Mouse (Mus musculus) lung, embryonic 14.5 days (tissue): ENCODE measurements around the gene Catsperz. TPM values are rescaled to one million over a fixed set of nuclear protein-coding genes. Genes with fewer than 3 reads are reported as not detected.

Source experiments
- ATAC-seq: fragments of 200-750 bp; cut with Nextera tagmentation; 2 replicates; pipeline ENCODE4 v1.8.0; 2017; ENCODE audit warnings: mild to moderate bottlenecking, moderate TSS enrichment, moderate library complexity; ENCODE audit not compliant: insufficient read depth
- DNase-seq: peaks from one replicate; pipeline ENCODE4 v3.0.0-alpha.2; 2015
- H3K27ac ChIP-seq: fragments of 300-500 bp; sonication (generic); 2 replicates; pipeline ENCODE4 v1.5.1; 2014; ENCODE audit warnings: low read depth, mild to moderate bottlenecking, moderate library complexity
- H3K27me3 ChIP-seq: fragments of 300-500 bp; sonication (generic); 2 replicates; pipeline ENCODE4 v1.6.1; 2014; ENCODE audit warnings: low read length, control low read depth; ENCODE audit not compliant: insufficient read depth
- H3K36me3 ChIP-seq: fragments of 300-500 bp; sonication (generic); 2 replicates; pipeline ENCODE4 v1.6.1; 2014; ENCODE audit warnings: control low read depth; ENCODE audit not compliant: insufficient read depth
- H3K4me1 ChIP-seq: fragments of 300-500 bp; sonication (generic); 2 replicates; pipeline ENCODE4 v1.6.1; 2014; ENCODE audit warnings: antibody characterized with exemption, control low read depth; ENCODE audit not compliant: insufficient read depth
- H3K4me2 ChIP-seq: fragments of 300-500 bp; sonication (generic); 2 replicates; pipeline ENCODE4 v1.6.1; 2014; ENCODE audit warnings: mild to moderate bottlenecking
- H3K4me3 ChIP-seq: fragments of 300-500 bp; sonication (generic); 2 replicates; pipeline ENCODE4 v1.5.1; 2014; ENCODE audit warnings: low read depth, low read length
- H3K9ac ChIP-seq: fragments of 300-500 bp; sonication (generic); 2 replicates; pipeline ENCODE4 v1.6.1; 2014
- H3K9me3 ChIP-seq: fragments of 300-500 bp; sonication (generic); 2 replicates; pipeline ENCODE4 v1.6.1; 2016; ENCODE audit warnings: low read depth, low read length, control low read depth
- CTCF ChIP-seq: IDR thresholded peaks from 2 replicates; pipeline ENCODE4 v1.5.1; 2016; ENCODE audit warnings: antibody characterized with exemption, low read depth
- WGBS: fragments of 180-500 bp; shearing (Covaris S2); extraction: QIAGEN DNeasy Blood & Tissue Kit; methylation state at CpG from one replicate; pipeline ENCODE4 v1.1.7; 2014; 5-methylcytosine and 5-hydroxymethylcytosine counted together
- polyA plus RNA-seq: library from polyadenylated mRNA; unstranded; fragments of >200 nt; fragmentation: Nextera tagmentation; extraction: Ambion mirVana; gene quantifications from 2 replicates; pipeline ENCODE4 v1.2.1, GENCODE M21; 2014

Gene Catsperz
- polyA plus RNA-seq, 1 experiment from 2014 or later: 2.2 TPM

DNA sequence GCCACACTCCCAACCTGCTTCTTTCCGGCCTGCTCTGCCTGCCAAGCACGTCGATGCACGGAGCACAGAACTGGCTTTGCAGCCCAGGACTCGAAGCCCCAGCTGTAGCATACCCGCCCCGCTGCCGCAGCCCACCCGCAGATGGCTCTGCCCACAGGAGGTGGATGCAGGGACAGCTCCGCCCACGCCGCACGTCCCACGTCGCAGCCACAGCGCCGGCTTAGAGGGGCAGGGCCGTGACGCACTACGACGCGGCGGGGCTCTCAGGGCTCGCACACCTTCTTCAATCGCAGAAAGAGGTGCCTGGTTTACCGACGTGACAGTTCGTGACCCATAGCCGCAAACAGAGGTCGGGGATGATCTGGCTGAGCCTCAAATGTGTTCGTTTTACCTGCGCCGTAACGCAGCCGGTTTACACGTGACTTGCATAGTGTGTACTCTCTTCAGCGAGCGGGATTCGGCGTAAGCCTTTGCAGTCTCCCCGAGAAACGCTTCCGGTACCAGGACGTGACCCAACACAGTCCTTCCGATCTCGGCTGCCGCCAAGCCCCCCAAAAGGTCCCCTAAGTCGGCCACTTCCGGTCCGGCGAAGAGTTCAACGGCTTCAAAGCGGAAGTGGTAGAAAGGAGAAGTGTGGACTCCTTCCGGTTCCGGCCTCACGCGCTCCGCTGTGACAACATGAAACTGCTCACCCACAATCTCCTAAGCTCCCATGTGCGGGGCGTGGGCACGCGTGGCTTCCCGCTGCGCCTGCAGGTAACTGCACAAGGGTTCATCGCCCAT lies 15.5 kb downstream of the Catsperz start, which contains the start of the genes Trmt112 and Prdx5:
Gene Trmt112, plus strand, starts transcription at position 192 of the 783 bp plus-strand sequence.
Gene Prdx5, minus strand, starts transcription at position 600 of the 783 bp plus-strand sequence.
- DNase-seq: peak; percentile 97
- H3K9ac ChIP-seq: peak within 1 kb of the TSS; percentile 65
- peaks cover 51% of the 10 kb centered on the region for H3K36me3 ChIP-seq
- H3K4me1 ChIP-seq: no peaks in the 10 kb centered on the region
- 0 out of 2 replicates have a peak, but pooled peaks have one; percentile 11 for TF ChIP-seq CTCF
- WGBS: under 1% methylated on average over 65 of the region's 65 CpGs
- peak within 1 kb of the TSS; percentile 86 for H3K4me2 ChIP-seq
- H3K4me3 ChIP-seq: peak within 1 kb of the TSS; percentile 70
- peak; percentile 93 for ATAC-seq
- H3K9me3 ChIP-seq: no peaks in the 10 kb centered on the region
- no peaks in the 10 kb centered on the region for H3K27me3 ChIP-seq
- peak within 1 kb of the TSS; percentile 99 for H3K27ac ChIP-seq

DNA sequence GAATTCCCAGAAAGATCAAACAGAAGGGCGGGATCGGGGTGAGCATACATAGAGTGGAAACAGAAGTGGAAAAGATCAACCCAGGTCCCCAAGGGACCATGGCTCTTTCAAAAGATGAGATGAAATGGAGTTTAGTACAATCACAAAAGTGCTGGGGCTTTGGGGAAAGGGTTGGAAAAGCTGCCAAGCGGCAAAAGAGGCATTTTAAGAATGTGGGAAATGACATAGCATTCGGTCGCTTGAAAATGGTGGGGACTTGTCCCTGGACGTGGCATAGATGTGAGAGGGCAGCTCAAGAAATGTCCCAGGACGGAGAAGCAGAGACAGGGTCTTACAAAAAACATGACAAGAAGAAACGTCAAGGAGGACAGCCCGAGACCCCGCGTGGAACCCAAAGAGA lies 16.2 kb downstream of the Catsperz start:
- 4% methylated on average over 11 of the region's 11 CpGs for WGBS
- peak; percentile 54 for DNase-seq
- peaks cover 51% of the 10 kb centered on the region for H3K36me3 ChIP-seq

DNA sequence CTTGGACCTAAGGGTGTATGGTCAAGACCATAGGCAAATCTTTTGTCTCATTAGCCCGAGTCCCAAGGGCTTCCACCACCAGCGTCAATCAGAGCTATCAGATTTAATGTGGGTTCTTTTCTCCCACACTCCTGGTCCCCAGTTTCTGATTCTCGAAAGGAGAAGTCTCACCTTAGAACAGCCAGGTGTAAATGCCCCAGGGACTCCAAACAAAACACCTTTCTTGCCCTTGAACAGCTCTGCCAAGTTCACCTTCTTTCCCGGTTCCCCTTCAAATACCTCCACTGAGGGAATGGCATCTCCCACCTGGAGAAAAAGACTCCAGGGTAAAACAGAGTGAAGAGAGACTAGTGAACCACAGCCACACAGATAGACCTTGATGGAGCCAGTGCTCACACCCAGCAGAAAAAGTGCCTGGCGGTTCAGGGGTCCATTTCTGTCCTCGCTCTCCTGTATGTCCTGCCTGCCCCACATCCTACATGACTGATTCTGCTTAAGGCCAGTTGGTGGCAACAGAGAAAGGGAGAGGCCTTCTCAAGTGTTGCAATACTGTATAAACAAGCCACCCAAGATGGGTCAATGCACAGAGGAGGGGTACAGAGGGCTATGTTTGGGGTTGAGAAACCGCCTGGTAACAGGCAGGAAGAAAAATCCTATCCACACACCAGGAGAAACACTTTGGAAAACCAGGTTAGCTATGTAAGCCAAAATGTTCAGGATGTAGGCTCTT lies 17.2 kb downstream of the Catsperz start:
- no peaks in the 10 kb centered on the region for H3K4me1 ChIP-seq
- H3K9me3 ChIP-seq: no peaks in the 10 kb centered on the region
- ATAC-seq: no peak
- 81% methylated on average over 7 of the region's 7 CpGs for whole genome bisulfite sequencing
- H3K27ac ChIP-seq: no peak overlapping the region
- H3K36me3 ChIP-seq: peaks cover 42% of the 10 kb centered on the region
- H3K4me3 ChIP-seq: peak overlapping the region; percentile 70
- 0 out of 2 replicates have a peak overlapping the region, but pooled peaks have one; percentile 2 for H3K9ac ChIP-seq
- DNase-seq: peak; percentile 27
- H3K27me3 ChIP-seq: no peaks in the 10 kb centered on the region
- TF ChIP-seq CTCF: no peak
- peak overlapping the region; percentile 86 for H3K4me2 ChIP-seq

More for the DNA sequence above, 16.2 kb downstream of the Catsperz start:
- no peaks in the 10 kb centered on the region for H3K27me3 ChIP-seq
- peak overlapping the region; percentile 70 for H3K4me3 ChIP-seq
- ATAC-seq: no peak
- peak overlapping the region; percentile 65 for H3K9ac ChIP-seq
- TF ChIP-seq CTCF: no peak
- no peaks in the 10 kb centered on the region for H3K4me1 ChIP-seq
- H3K27ac ChIP-seq: peak overlapping the region; percentile 99
- no peaks in the 10 kb centered on the region for H3K9me3 ChIP-seq
- peak overlapping the region; percentile 86 for H3K4me2 ChIP-seq

DNA sequence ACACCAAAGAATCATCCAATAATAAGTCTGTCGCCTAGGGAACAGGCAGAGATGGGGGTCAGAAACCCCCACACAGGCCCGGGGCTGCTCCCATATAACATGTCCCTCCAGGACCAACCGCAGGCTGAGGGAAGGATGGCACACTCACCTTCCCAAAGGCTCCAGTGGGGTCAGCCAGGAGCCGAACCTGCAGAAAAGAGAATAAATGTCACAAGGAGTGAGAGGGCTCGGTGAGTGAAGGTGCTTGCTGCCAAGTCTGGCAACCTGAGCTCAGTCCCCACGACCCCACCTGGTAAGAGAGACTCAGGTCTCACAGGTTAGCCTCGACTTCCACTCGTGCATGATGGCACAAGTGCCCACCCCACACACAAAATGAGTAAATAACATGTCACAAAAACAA lies 18.1 kb downstream of the Catsperz start:
- ATAC-seq (no peak), DNase-seq (no peak)
- H3K9ac ChIP-seq: no peak overlapping the region
- no peaks in the 10 kb centered on the region for H3K27me3 ChIP-seq
- H3K9me3 ChIP-seq: no peaks in the 10 kb centered on the region
- H3K4me2 ChIP-seq: no peak overlapping the region
- peaks cover 33% of the 10 kb centered on the region for H3K36me3 ChIP-seq
- H3K4me1 ChIP-seq: no peaks in the 10 kb centered on the region
- no peak for TF ChIP-seq CTCF
- H3K4me3 ChIP-seq: no peak overlapping the region
- H3K27ac ChIP-seq: no peak overlapping the region
- 88% methylated on average over 8 of the region's 8 CpGs for WGBS

DNA sequence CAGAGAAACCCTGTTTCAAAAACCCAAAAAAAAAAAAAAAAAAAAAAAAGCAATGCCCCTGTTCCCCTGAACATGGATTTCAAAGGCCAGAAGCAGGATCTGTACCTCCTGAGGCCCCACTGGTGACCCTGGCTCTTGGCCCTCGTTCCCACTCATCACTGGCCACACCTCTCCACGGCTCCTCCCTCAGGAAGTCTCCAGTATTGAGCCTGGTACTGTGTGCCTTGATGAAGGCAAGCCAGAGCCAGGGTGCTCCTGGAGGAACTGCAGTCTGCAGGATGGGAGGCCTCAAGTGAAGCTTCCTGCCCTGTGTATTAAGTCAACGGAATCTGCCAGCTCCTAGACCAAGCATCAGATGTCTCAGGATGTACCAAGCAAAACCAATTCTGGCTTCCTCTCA lies 19.0 kb downstream of the Catsperz start:
- Histone ChIP-seq H3K9me3 (no peaks in the 10 kb centered on the region), H3K4me1 (no peaks in the 10 kb centered on the region), H3K36me3 (peaks cover 24% of the 10 kb centered on the region), H3K27ac (no peak overlapping the region), H3K4me3 (no peak overlapping the region), H3K9ac (no peak overlapping the region), H3K4me2 (no peak overlapping the region), H3K27me3 (no peaks in the 10 kb centered on the region)
- 71% methylated on average over 3 of the region's 3 CpGs for WGBS
- DNase-seq (no peak), ATAC-seq (no peak)
- no peak for TF ChIP-seq CTCF

DNA sequence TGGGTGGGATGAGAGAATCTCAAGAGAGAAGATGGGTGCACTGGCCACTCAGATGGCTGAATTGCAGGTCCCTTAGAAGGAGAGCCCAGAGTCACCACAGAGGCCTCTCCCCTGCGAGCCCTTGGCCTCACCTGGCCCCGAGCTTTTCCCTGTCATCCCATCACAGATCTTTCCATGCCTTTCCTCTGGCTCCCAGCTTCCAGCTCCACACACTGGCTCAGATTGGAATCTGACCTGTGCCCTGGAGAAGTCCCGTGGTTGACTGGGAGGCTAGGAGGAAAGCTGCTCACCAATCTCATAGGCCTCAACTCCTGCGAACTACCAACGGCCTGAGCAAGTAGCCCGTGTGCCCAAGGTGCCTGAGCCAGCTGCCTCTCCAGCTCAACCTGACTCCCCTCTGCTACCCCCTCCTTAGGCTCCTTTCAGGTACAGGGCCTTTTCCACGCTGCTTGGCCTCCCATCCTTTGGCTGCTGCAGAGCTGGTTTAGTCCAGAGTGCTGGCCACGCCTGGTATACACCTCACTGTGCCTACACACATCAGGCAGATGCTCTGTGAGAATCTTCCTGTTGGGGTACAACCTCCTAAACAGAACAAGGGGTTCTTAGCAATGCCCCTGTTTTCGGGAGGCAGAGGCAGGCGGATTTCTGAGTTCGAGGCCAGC lies 19.6 kb downstream of the Catsperz start:
- H3K27me3 ChIP-seq: no peaks in the 10 kb centered on the region
- H3K4me2 ChIP-seq: no peak overlapping the region
- ATAC-seq (no peak), DNase-seq (no peak)
- no peak for TF ChIP-seq CTCF
- 86% methylated on average over 11 of the region's 11 CpGs for WGBS
- no peaks in the 10 kb centered on the region for H3K9me3 ChIP-seq
- H3K36me3 ChIP-seq: peaks cover 24% of the 10 kb centered on the region
- no peak overlapping the region for H3K4me3 ChIP-seq
- H3K4me1 ChIP-seq: no peaks in the 10 kb centered on the region
- H3K27ac ChIP-seq: no peak overlapping the region
- no peak overlapping the region for H3K9ac ChIP-seq
